Mouse (Mus musculus) retina, adult 2 months (tissue): ENCODE data around the gene Ephb2.

Experiments
- DNase-seq: peaks from one replicate; pipeline ENCODE4 v3.0.0-alpha.2; 2012; ENCODE audit warnings: low read depth, low spot score

Gene Ephb2

DNA sequence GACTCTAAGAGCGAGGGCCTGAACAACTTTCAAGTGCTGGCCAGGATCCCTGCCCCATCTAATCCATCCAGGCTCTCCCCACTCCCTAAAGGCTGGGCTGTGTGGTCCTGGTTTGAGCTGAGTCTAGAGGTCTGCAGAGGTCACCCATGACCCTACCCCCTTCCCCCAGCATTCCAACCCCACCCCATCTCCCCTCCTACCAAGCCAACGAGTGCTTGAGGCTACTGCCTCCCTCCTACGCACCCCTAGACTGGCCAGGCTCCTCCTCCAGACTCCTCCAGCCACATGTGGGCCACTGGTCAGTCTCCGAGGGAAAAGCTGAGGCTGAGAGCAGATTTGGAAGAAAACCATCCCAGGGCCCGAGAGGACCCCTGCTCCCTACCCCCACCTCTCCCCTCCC, 72.4 kb downstream of the Ephb2 start:
- no peak for DNase-seq

DNA sequence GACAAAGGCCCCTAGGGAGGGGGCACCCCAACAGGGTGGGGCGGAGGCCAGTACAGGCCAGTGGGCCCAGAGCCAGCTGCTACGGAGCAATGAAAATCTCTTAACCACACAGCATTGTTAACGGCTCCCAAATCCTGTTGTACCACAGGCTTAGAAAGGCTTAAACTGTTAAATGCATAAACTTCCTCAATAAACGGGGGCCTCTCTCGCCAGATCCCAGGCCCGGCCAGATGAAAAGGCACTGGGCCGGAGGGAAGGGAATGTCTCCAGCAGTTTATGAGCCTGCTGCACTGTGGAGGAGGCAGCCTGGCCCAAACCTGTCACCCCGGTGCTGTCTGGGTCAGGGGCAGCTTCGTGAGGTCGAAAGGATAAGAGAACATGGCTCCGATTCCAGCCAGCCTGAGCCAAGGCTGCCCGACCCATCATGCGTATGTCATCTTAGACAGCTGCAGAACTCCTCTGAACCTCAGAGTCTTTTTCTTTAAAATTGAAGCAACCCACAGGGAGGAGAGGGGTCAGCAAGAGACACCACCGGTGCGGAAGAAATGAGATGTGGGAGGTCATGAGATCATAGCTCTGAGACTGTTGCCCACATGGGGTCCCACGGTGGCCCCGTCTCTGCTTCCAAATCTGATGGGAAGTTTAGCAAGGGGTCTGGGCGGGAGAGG, 73.9 kb downstream of the Ephb2 start:
- no peak for DNase-seq

DNA sequence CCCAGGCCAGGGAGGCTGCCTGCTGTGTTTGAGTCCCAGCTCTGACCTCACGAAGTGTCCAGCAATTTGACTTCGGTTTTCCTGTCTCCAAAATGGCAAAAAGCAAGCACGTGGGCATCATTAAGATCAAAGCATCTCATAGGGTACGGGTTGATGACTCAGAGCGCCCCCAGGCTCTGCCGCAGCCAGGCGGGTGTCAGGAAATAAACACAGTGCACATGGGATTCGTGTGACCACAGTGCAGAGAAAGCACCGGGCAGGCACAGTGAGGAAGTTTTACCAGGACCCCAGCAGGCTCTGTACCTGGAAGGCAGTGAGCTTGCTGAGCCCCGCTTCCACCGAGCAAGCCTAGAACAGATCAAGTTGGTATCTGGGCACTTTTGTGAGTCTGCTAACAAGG, 74.9 kb downstream of the Ephb2 start:
- DNase-seq, result no peak

- no peak for DNase-seq
Observed at GRCm38 (mm10) chr4:136757096-136757495, 78.7 kb downstream of the Ephb2 start.

DNA sequence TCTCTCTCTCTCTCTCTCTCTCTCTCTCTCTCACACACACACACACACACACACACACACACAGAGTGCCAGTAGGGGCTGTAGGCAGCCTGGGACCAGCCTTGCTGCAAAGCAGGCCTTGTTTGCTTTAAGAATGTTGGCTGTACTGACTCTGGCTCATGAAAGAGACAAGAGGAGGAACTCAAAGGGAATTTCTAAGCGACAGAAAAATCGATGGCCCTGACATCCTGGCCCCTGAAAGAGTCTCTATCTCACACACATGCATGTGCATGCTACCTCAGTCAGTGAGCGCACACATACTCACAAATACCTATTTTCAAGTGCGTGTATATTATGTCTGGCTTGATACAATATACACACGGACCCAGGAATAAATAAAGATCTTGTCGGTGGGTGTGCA, 79.3 kb downstream of the Ephb2 start:
- DNase-seq, result no peak

DNA sequence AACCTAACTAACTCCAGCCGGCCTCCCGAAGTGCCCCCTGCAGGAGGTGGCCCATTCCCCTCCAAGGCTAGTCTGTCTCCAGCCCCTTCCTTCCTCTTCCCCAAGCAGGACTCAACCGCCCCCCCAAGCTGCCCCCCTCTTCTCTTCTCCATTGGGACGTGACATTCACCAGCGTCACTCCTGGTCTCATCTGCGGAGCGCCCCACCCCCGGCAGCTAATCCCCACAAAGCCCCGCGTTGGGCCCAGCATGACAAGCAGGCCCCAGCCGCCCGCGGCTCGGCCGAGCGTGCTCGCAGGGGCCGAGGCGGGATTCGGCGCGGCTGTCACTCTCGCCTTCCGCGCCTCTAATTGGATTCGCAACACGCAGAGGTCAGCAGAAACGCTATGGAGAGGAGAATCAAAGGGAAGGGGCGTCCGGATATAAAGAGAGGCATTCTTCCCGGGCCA, 80.4 kb downstream of the Ephb2 start:
- peak; percentile 68 for DNase-seq

- no peak for DNase-seq
Observed at GRCm38 (mm10) chr4:136754256-136754655, 81.5 kb downstream of the Ephb2 start.

GRCm38 (mm10) chr4:136751355-136752020, 84.3 kb downstream of the Ephb2 start:
- DNase-seq, result no peak

- DNase-seq, result no peak
Observed at GRCm38 (mm10) chr4:136750578-136751338, 85.0 kb downstream of the Ephb2 start.

DNA sequence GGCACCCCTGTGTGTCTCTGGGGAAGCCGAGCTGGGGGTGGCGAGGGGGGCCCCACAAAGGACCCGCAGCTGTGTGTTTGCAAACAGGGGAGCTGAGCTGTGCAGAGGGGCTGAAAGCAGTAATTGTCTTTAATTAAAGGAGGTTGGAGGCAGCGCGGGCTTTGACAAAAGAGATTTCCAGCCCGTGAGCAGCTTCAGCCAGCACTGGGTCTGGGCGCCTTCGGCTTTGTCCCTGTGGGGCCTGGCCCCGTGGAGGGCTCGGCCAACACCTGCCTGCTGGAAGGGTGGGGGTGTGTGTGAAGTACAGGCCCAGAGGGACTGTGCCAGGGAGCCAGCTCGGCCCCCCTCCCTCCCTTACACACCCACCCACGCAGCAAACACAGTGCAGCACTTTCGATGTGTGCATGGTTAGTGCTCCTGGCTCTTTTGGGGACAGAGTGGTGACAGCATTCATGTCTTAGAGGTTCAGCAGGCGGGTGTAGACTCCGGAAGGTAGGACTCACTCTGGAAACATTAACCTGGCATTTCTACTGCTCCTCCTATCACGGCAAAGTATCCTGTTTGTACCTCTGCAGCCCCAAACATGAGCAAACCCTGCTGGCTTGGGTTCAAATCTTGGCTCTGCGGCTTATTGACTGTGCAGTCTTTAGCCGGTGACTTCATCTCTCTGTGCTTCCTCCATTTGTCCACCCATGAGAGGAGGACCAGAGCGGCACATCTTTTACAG, 85.8 kb downstream of the Ephb2 start:
- no peak for DNase-seq

- DNase-seq, result no peak
Observed at GRCm38 (mm10) chr4:136749431-136749830, 86.4 kb downstream of the Ephb2 start.

DNA sequence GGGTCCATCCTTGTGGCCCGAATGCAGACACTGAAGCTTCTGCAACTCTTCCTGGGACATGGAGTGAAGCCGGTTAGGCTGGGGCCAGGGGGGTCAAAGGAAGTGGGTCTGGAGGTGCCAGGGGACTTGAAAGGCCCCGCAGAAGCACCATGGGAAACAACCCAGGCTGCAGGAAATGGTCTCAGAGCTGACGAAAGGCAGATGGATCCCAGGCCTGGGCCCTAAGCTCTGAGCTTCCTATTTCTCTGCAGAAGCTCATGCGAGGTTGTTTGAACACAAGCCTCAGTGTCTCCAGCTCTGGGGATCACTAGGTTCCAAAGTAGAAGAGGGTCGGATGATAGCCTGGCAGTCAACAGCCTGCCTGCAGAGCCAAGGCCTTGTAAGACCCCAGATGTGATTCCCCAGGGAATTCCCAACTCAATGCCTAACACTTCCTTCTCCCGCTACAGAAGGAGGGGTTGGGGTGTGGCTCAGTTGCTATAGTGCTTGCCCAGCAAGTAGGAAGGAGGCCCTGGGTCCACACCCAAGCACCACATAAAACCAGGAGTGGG, 86.9 kb downstream of the Ephb2 start:
- no peak for DNase-seq

GRCm38 (mm10) chr4:136746516-136746915, 89.3 kb downstream of the Ephb2 start:
- no peak for DNase-seq

GRCm38 (mm10) chr4:136742677-136743076, 93.1 kb downstream of the Ephb2 start:
- no peak for DNase-seq

GRCm38 (mm10) chr4:136741840-136742239, 93.9 kb downstream of the Ephb2 start:
- DNase-seq, result no peak

DNA sequence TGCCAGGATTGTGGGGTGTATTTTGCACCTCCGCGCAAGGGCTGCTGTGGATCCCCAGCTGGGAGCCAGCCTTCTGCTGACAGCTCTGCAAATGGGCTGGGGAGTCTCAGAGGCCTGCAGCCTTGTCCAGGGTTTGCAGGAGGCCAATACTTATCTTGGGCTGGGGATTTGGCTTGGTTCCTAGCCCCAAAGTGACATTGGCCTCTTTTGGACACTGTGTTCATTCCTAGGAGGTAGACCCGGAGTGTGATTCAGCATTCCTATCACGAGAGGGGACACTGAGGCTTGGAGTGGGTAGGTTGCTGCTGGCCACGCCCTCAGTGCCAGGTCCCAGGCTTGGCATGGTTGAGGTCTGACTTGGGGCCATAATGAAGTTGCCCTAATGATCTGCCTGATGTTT, 94.8 kb downstream of the Ephb2 start:
- DNase-seq, result no peak

- no peak for DNase-seq
Observed at GRCm38 (mm10) chr4:136739189-136739588, 96.6 kb downstream of the Ephb2 start.

- no peak for DNase-seq
Observed at GRCm38 (mm10) chr4:136738291-136738690, 97.5 kb downstream of the Ephb2 start.

- no peak for DNase-seq
Observed at GRCm38 (mm10) chr4:136735856-136736255, 99.9 kb downstream of the Ephb2 start.

- no peak for DNase-seq
Observed at GRCm38 (mm10) chr4:136734210-136734803, 101.5 kb downstream of the Ephb2 start.

DNA sequence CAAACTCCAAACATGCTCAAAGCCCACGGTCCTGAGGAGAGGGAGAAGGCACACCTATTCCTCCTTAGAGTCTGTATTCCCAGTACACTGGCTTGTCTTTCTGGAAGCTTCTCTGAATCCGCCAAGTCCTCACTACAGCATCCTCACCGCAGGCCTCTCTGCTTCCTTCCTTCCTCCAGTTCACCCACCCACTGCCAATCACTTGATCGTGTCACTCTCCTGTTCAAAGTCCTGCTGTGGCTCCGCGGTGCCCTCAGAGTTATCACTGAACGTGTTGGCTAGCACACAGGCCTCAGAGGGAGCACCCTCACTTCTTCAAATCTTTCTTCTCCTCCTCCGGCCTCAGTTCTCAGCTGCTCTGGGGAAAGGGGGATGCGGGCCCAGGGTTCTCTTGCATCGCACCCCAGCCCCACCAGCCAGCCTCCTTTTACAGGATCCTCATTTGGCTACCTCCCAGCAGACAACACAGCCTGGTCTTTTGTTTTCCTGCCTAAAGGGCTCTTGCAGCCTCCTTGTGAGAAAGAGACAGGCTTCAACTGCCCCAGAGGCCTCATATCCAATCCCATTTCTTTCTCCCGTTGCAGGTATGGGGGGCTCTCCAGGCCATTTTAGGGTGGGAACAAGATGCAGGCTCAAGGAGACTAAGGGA, 102.4 kb downstream of the Ephb2 start:
- no peak for DNase-seq
